Mouse (Mus musculus): Measurements from ENCODE around the gene Metap1d. TPM values are rescaled to one million over a fixed set of nuclear protein-coding genes. Genes with fewer than 3 reads are reported as not detected.

Gene Metap1d
- total RNA-seq, 2 experiments from 2014 or later: 18.9 to 20.2 TPM

- TF ChIP-seq CTCF (IDR thresholded peaks at IDR 0.05): no peak
- no peak for DNase-seq (ENCODE audit: extremely low spot score in 1 of 2, low spot score in 2 of 2)
- intact Hi-C loops (cut with DNase I): loop anchor here (10.0 kb wide), 1 partner anchor 396 kb away; no protein-coding TSS in a partner anchor
Observed at GRCm38 (mm10) chr2:71550330-71550729, 97.3 kb downstream of the Metap1d start.

GRCm38 (mm10) chr2:71551704-71552103 lies 98.6 kb downstream of the Metap1d start:
- DNase-seq (ENCODE audit: extremely low spot score in 1 of 2, low spot score in 2 of 2): no peak
- no peak for TF ChIP-seq CTCF (IDR thresholded peaks at IDR 0.05)
- H3K4me3 ChIP-seq: no peak overlapping the region
- no peak overlapping the region for H3K27ac ChIP-seq
- intact Hi-C loops (cut with DNase I): loop anchor here (10.0 kb wide), 1 partner anchor 397 kb away; no protein-coding TSS in a partner anchor

More at GRCm38 (mm10) chr2:71550330-71550729, 97.3 kb downstream of the Metap1d start:
- Histone ChIP-seq H3K27ac (no peak overlapping the region), H3K4me3 (no peak overlapping the region)

GRCm38 (mm10) chr2:71556071-71556470 lies 103.0 kb downstream of the Metap1d start:
- intact Hi-C loops (cut with DNase I): loop anchor here (10.0 kb wide), 1 partner anchor 401 kb away; no protein-coding TSS in a partner anchor
- TF ChIP-seq CTCF (IDR thresholded peaks at IDR 0.05): no peak; the same call in none of the 2 replicates
- Histone ChIP-seq H3K27ac (no peak overlapping the region), H3K4me3 (no peak overlapping the region)
- DNase-seq (ENCODE audit: extremely low spot score in 1 of 2, low spot score in 2 of 2): no peak

GRCm38 (mm10) chr2:71566466-71566865 lies 113.4 kb downstream of the Metap1d start:
- TF ChIP-seq CTCF (IDR thresholded peaks at IDR 0.05): no peak
- no peak for DNase-seq (ENCODE audit: extremely low spot score in 1 of 2, low spot score in 2 of 2)
- intact Hi-C loops (cut with DNase I): no loop called here
- H3K27ac ChIP-seq: no peak overlapping the region
- H3K4me3 ChIP-seq: no peak overlapping the region

- no peak for DNase-seq (ENCODE audit: extremely low spot score in 1 of 2, low spot score in 2 of 2)
- no peak for TF ChIP-seq CTCF (IDR thresholded peaks at IDR 0.05)
- H3K4me3 ChIP-seq: no peak overlapping the region
- H3K27ac ChIP-seq: no peak overlapping the region
- intact Hi-C loops (cut with DNase I): no loop called here
Observed at GRCm38 (mm10) chr2:71573736-71574135, 120.7 kb downstream of the Metap1d start.

Other genes starting within 250 kb of the Metap1d start
- gene Dync1i2, start 241.6 kb upstream of the Metap1d start, total RNA-seq (2021): 100 to 1,000 TPM; 129 to 136 TPM
- gene Slc25a12, start 85.5 kb upstream of the Metap1d start, total RNA-seq (2021): 100 to 1,000 TPM; 150 to 153 TPM
- 10 to 100 TPM; 16.0 to 18.3 TPM for gene Hat1, start 64.3 kb upstream of the Metap1d start, total RNA-seq (2021)
- 10 to 100 TPM; 21.1 to 25.3 TPM for gene Dlx1, start 74.8 kb downstream of the Metap1d start, total RNA-seq (2021)
- gene Dlx2, start 93.5 kb downstream of the Metap1d start, total RNA-seq (2021): 1 to 10 TPM; 5.7 to 6.9 TPM

Measured in left cerebral cortex, adult 2 months (tissue).